Mouse (Mus musculus) stomach, postnatal 0 days (tissue): Measurements from ENCODE around the gene Ccdc39. TPM values are rescaled to one million over a fixed set of nuclear protein-coding genes. Genes with fewer than 3 reads are reported as not detected.

Experiments used
- ATAC-seq: fragments of 200-750 bp; cut with Nextera tagmentation; 2 replicates; pipeline ENCODE4 v1.8.0; 2017; ENCODE audit not compliant: low FRiP score, low TSS enrichment
- DNase-seq: peaks from one replicate; pipeline ENCODE4 v3.0.0-alpha.2; 2016; ENCODE audit warnings: low spot score
- H3K27ac ChIP-seq: fragments of 300-500 bp; sonication (generic); replicated peaks from 2 replicates; pipeline ENCODE4 v1.5.1; 2014; ENCODE audit warnings: mild to moderate bottlenecking, control low read depth
- H3K27me3 ChIP-seq: fragments of 300-500 bp; sonication (generic); 2 replicates; pipeline ENCODE4 v1.6.1; 2014; ENCODE audit warnings: low read length; ENCODE audit not compliant: control insufficient read depth, insufficient read depth
- H3K36me3 ChIP-seq: fragments of 300-500 bp; sonication (generic); 2 replicates; pipeline ENCODE4 v1.6.1; 2014; ENCODE audit warnings: low read length, mixed read lengths; ENCODE audit not compliant: control insufficient read depth, insufficient read depth
- H3K4me1 ChIP-seq: fragments of 300-500 bp; sonication (generic); replicated peaks from 2 replicates; pipeline ENCODE4 v1.6.1; 2014; ENCODE audit warnings: antibody characterized with exemption; ENCODE audit not compliant: control insufficient read depth, insufficient read depth
- H3K4me2 ChIP-seq: fragments of 300-500 bp; sonication (generic); replicated peaks from 2 replicates; pipeline ENCODE4 v1.6.1; 2014; ENCODE audit warnings: low read depth, mild to moderate bottlenecking, control low read depth, moderate library complexity
- H3K4me3 ChIP-seq: fragments of 300-500 bp; sonication (generic); 2 replicates; pipeline ENCODE4 v1.5.1; 2014; ENCODE audit warnings: low read depth, low read length, control low read depth
- H3K9ac ChIP-seq: fragments of 300-500 bp; sonication (generic); 2 replicates; pipeline ENCODE4 v1.6.1; 2014; ENCODE audit warnings: mild to moderate bottlenecking, low read length, control low read depth, mixed read lengths
- H3K9me3 ChIP-seq: fragments of 300-500 bp; sonication (generic); 2 replicates; pipeline ENCODE4 v1.6.1; 2016; ENCODE audit warnings: low read length; ENCODE audit not compliant: control insufficient read depth
- CTCF ChIP-seq: IDR thresholded peaks from 2 replicates; pipeline ENCODE4 v1.5.1; 2016; ENCODE audit warnings: antibody characterized with exemption, low read depth, mild to moderate bottlenecking, moderate library complexity
- EP300 ChIP-seq: optimal IDR thresholded peaks from 2 replicates; pipeline ENCODE3; 2016; ENCODE audit warnings: antibody characterized with exemption
- WGBS: fragments of 180-500 bp; shearing (Covaris S2); extraction: QIAGEN DNeasy Blood & Tissue Kit; methylation state at CpG from one replicate; pipeline ENCODE4 v1.1.7; 2014; 5-methylcytosine and 5-hydroxymethylcytosine counted together
- polyA plus RNA-seq: library from polyadenylated mRNA; unstranded; fragments of >200 nt; fragmentation: Nextera tagmentation; extraction: Ambion mirVana; gene quantifications from 2 replicates; pipeline ENCODE4 v1.2.1, GENCODE M21; 2015

Gene Ccdc39
- polyA plus RNA-seq, 1 experiment from 2014 or later, result 0.80 TPM

- no peaks in the 10 kb centered on the region for H3K9me3 ChIP-seq
- no peak overlapping the region for H3K9ac ChIP-seq
- no peak for ATAC-seq
- WGBS, result 72% methylated on average over 1 of the region's 1 CpGs
- H3K27me3 ChIP-seq, result no peaks in the 10 kb centered on the region
- H3K4me1 ChIP-seq, result no peaks in the 10 kb centered on the region
- no peak overlapping the region for H3K4me2 ChIP-seq
- no peak overlapping the region for H3K27ac ChIP-seq
- no peak for DNase-seq
- peaks cover 7% of the 10 kb centered on the region for H3K36me3 ChIP-seq
- H3K4me3 ChIP-seq, result no peak overlapping the region
- TF ChIP-seq CTCF (no peak), EP300 (no peak)
Measured at GRCm38 (mm10) chr3:33807151-33807550, 37.0 kb downstream of the Ccdc39 start.

GRCm38 (mm10) chr3:33800513-33800820, 43.6 kb downstream of the Ccdc39 start:
- peak overlapping the region; percentile 99 for H3K27ac ChIP-seq
- no peak for TF ChIP-seq EP300
- no peak for TF ChIP-seq CTCF
- peak overlapping the region; percentile 98 for H3K4me3 ChIP-seq
- peak overlapping the region; percentile 99 for H3K9ac ChIP-seq
- ATAC-seq (peak; percentile 15), DNase-seq (no peak)
- H3K36me3 ChIP-seq, result peaks cover 4% of the 10 kb centered on the region; the same call in 1 of the 2 replicates
- H3K27me3 ChIP-seq, result no peaks in the 10 kb centered on the region
- peak overlapping the region; percentile 60 for H3K4me2 ChIP-seq
- WGBS, result under 1% methylated on average over 16 of the region's 16 CpGs
- H3K9me3 ChIP-seq, result no peaks in the 10 kb centered on the region
- H3K4me1 ChIP-seq, result no peaks in the 10 kb centered on the region

DNA sequence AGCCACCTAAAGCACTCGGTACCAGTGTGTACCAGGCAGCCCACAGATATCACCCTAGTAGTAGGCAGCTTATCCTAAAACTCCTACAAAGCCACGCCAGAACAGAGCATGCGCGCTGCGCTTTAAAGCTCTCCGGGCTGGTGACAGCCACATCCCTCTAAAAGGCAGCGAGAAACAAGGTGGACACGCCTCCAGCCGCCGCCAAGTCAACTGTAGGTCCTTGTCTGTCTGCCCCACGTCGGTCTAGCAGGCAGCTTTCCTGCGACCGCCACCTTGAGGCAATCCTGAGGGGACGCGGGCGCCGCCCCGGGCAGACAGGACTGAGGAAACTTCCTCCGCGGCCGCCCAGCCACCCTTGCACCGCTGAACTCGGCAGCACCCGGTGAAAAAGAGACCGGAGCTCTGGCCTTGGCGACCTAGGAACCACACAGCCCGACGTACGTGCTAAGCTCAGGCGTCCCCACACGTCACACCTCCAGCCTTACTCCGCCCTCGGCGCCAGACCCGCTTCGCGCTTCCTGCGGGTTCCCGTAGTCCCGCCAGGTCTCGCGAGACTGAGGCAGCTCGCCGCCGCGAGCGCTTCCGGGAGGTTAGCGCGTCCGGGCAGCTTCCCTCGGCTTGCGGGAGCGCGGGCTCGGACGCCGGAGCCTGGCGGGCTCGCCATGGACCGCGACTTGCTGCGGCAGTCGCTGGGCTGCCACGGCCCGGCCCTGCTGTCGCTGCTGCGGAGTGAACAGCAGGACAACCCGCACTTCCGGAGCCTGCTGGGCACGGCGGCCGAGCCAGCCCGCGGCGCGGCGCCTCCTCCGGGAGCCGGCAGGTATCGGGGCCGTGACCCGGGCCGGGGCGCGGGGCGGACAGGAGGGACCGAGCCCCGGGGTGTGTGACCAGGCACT, 44.2 kb downstream of the Ccdc39 start, which contains the start of gene Ttc14:
Ttc14 (plus strand) TSS at position 216 of the 896 bp plus-strand sequence.
- peak; percentile 99 for ATAC-seq
- Histone ChIP-seq H3K4me3 (peak within 1 kb of the TSS; percentile 98), H3K4me1 (no peaks in the 10 kb centered on the region), H3K4me2 (peak within 1 kb of the TSS; percentile 64), H3K27me3 (no peaks in the 10 kb centered on the region), H3K36me3 (peaks cover 4% of the 10 kb centered on the region; the same call in 1 of the 2 replicates), H3K9ac (peak within 1 kb of the TSS; percentile 99), H3K27ac (peak within 1 kb of the TSS; percentile 99), H3K9me3 (no peaks in the 10 kb centered on the region)
- peak; percentile 64 for TF ChIP-seq CTCF
- TF ChIP-seq EP300, result peak; percentile 99
- peak; percentile 98 for DNase-seq
- WGBS, result under 1% methylated on average over 88 of the region's 90 CpGs

DNA sequence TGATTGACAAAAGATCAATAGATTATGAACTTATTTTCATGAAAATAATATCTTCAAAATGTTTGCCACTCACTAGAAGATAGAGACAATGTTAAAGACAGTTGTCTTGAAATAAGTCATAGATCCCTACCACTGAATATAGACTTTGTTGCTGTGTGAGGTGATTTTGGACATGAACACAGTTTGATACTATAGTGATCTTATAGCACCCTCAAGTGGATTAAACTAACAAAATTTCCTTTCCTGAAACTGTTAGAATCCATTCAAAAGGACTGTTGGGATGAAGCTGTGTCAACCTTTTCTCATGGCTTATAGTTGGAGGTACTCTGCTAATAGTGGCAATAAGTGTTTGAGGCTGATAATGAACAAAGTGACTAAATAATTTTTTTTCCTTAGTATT, 53.1 kb downstream of the Ccdc39 start:
- H3K4me1 ChIP-seq, result no peaks in the 10 kb centered on the region
- no peaks in the 10 kb centered on the region for H3K9me3 ChIP-seq
- H3K9ac ChIP-seq, result no peak overlapping the region
- ATAC-seq, result no peak
- H3K36me3 ChIP-seq, result no peaks in the 10 kb centered on the region
- no peaks in the 10 kb centered on the region for H3K27me3 ChIP-seq
- peak; percentile 65 for TF ChIP-seq CTCF
- TF ChIP-seq EP300, result no peak
- DNase-seq, result no peak
- no peak overlapping the region for H3K4me2 ChIP-seq
- H3K27ac ChIP-seq, result no peak overlapping the region
- H3K4me3 ChIP-seq, result no peak overlapping the region

Other genes with a start within 250 kb of the Ccdc39 start
- gene Ttc14, start 44.5 kb downstream of the Ccdc39 start, polyA plus RNA-seq, result 30.9 and 31.4 TPM in 2 replicates
- gene Fxr1, start 175.6 kb upstream of the Ccdc39 start, polyA plus RNA-seq, result 19.0 and 19.6 TPM in 2 replicates
- gene Dnajc19, start 237.0 kb upstream of the Ccdc39 start, polyA plus RNA-seq, result 167 and 178 TPM in 2 replicates